Mouse (Mus musculus): ENCODE data around the gene Dph5.

DNA sequence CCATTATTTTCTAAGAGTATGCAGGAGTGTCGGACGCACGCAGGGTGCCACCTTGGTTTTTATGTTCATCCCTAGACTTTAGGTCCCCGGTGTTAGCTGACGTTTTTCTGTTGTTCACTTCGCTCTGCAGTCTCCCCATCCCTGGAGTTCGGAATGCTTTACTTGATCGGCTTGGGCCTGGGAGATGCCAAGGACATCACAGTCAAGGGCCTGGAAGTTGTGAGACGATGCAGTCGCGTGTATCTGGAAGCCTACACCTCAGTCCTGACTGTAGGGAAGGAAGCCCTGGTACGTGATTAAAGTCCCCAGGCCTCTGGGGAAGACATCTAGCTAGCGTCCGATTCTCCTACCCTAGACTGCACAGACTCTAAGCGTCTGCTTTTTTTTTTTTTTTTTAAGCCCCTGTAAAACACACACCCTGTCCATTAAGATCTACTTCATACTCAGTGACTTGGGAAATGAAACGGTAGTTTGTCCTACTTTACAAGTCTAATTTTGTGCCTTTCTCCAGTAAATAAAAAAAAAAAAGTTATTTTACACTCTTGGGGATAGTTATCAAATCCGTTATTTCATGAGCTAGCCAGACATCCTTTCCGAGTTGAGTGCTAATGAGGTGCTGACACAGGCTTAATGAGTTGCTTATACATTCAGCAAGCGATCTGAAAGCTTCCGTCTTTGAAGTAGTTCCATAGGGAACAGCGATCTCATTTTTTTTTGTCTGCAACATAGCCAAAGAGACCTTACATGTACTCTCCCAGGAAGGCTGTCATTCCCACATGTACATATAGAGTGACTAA is 871 bp downstream of the Dph5 start:
- TF ChIP-seq CTCF (IDR thresholded peaks at IDR 0.05; ENCODE audit: control insufficient read depth, insufficient read depth, insufficient read length) (no peak), MAX (IDR thresholded peaks at IDR 0.05) (no peak)

All from C2C12 (cell line).